Mouse (Mus musculus): Measurements from ENCODE around the gene Asic2. TPM values are rescaled to one million over a fixed set of nuclear protein-coding genes. Genes with fewer than 3 reads are reported as not detected.

The Asic2 gene
- total RNA-seq, 2 experiments from 2014 or later = 2.6 to 4.8 TPM

- no peak for DNase-seq
Observed at GRCm38 (mm10) chr11:81610506-81610905, 357.8 kb downstream of the Asic2 start.

GRCm38 (mm10) chr11:81602971-81603370, 365.3 kb downstream of the Asic2 start:
- no peak for DNase-seq

GRCm38 (mm10) chr11:81601736-81602135, 366.5 kb downstream of the Asic2 start:
- no peak for DNase-seq

- DNase-seq = no peak
Observed at GRCm38 (mm10) chr11:81597601-81598000, 370.7 kb downstream of the Asic2 start.

- peak; percentile 7 for DNase-seq
Observed at GRCm38 (mm10) chr11:81595235-81595634, 373.0 kb downstream of the Asic2 start.

GRCm38 (mm10) chr11:81592776-81593175, 375.5 kb downstream of the Asic2 start:
- no peak for DNase-seq

GRCm38 (mm10) chr11:81590911-81591310, 377.3 kb downstream of the Asic2 start:
- no peak for DNase-seq

GRCm38 (mm10) chr11:81588630-81589029, 379.6 kb downstream of the Asic2 start:
- DNase-seq = peak; percentile 84

- peak; percentile 9 for DNase-seq
Observed at GRCm38 (mm10) chr11:81587942-81588341, 380.3 kb downstream of the Asic2 start.

GRCm38 (mm10) chr11:81587114-81587513, 381.1 kb downstream of the Asic2 start:
- DNase-seq = no peak

GRCm38 (mm10) chr11:81584506-81584905, 383.8 kb downstream of the Asic2 start:
- DNase-seq = no peak

- no peak for DNase-seq
Observed at GRCm38 (mm10) chr11:81583195-81583594, 385.1 kb downstream of the Asic2 start.

- DNase-seq = no peak
Observed at GRCm38 (mm10) chr11:81582161-81582560, 386.1 kb downstream of the Asic2 start.

- DNase-seq = no peak
Observed at GRCm38 (mm10) chr11:81579753-81580152, 388.5 kb downstream of the Asic2 start.

GRCm38 (mm10) chr11:81570406-81570805, 397.9 kb downstream of the Asic2 start:
- DNase-seq = no peak

- DNase-seq = no peak
Observed at GRCm38 (mm10) chr11:81564857-81565256, 403.4 kb downstream of the Asic2 start.

- DNase-seq = no peak
Observed at GRCm38 (mm10) chr11:81560374-81560773, 407.9 kb downstream of the Asic2 start.

GRCm38 (mm10) chr11:81543189-81543588, 425.1 kb downstream of the Asic2 start:
- DNase-seq = no peak

GRCm38 (mm10) chr11:81535121-81535717, 433.0 kb downstream of the Asic2 start:
- DNase-seq = no peak

- DNase-seq = peak; percentile 72
Observed at GRCm38 (mm10) chr11:81534686-81535085, 433.6 kb downstream of the Asic2 start.

- peak; percentile 10 for DNase-seq
Observed at GRCm38 (mm10) chr11:81531906-81532305, 436.4 kb downstream of the Asic2 start.

GRCm38 (mm10) chr11:81522927-81523326, 445.3 kb downstream of the Asic2 start:
- no peak for DNase-seq

GRCm38 (mm10) chr11:81521881-81522280, 446.4 kb downstream of the Asic2 start:
- DNase-seq = no peak

Data from adrenal gland, postnatal 10 days (tissue).